Mouse (Mus musculus) small intestine, adult 2 months (tissue): Measurements from ENCODE around the gene Gm20388. TPM values are rescaled to one million over a fixed set of nuclear protein-coding genes. Genes with fewer than 3 reads are reported as not detected.
A peak's percentile ranks its signal among the peaks of the same experiment; 100 is the strongest.
"Not testable (repeated sequence)": the region's sequence is repeated elsewhere in the genome, so short reads cannot be mapped to it uniquely, and the experiment has no call there.

Experiments used
- H3K27ac ChIP-seq: fragments of 200-500 bp; 2 replicates; pipeline ENCODE4 v1.5.1; 2012; ENCODE audit warnings: low read depth, low read length, control low read depth, inconsistent platforms; ENCODE audit not compliant: insufficient read depth
- H3K27me3 ChIP-seq: fragments of 200-500 bp; 2 replicates; pipeline ENCODE4 v1.6.1; 2012; ENCODE audit warnings: mild to moderate bottlenecking, moderate library complexity, low read length, inconsistent platforms; ENCODE audit not compliant: control insufficient read depth, insufficient read depth
- H3K36me3 ChIP-seq: fragments of 200-500 bp; 2 replicates; pipeline ENCODE4 v1.6.1; 2012; ENCODE audit warnings: mild to moderate bottlenecking, low read length, control low read depth, inconsistent platforms; ENCODE audit not compliant: control insufficient read depth, insufficient read depth
- H3K4me1 ChIP-seq: fragments of 200-500 bp; 2 replicates; pipeline ENCODE4 v1.6.1; 2012; ENCODE audit warnings: low read length, inconsistent platforms, mixed read lengths; ENCODE audit not compliant: control insufficient read depth, insufficient read depth, insufficient read length
- H3K4me3 ChIP-seq: fragments of 200-500 bp; 2 replicates; pipeline ENCODE4 v1.5.1; 2012; ENCODE audit warnings: low read depth, mild to moderate bottlenecking, control low read depth, inconsistent platforms, low read length, moderate library complexity
- CTCF ChIP-seq: fragments of 200-500 bp; IDR thresholded peaks from 2 replicates; pipeline ENCODE4 v1.5.1; 2012; ENCODE audit warnings: low read depth, mild to moderate bottlenecking, control low read depth, inconsistent platforms, low read length, moderate library complexity, mixed read lengths; ENCODE audit not compliant: insufficient replicate concordance, insufficient read length; ENCODE audit errors: extremely low read depth
- POLR2A ChIP-seq: fragments of 200-500 bp; IDR thresholded peaks from 2 replicates; pipeline ENCODE4 v1.6.1; 2012; ENCODE audit warnings: low read depth, mild to moderate bottlenecking, control low read depth, inconsistent platforms, low read length, moderate library complexity
- WGBS: fragments of 180-500 bp; shearing (Covaris S2); methylation state at CpG from one replicate; pipeline ENCODE4 v1.1.7; 2018; 5-methylcytosine and 5-hydroxymethylcytosine counted together
- polyA plus RNA-seq: library from polyadenylated mRNA; depleted of rRNA; stranded (reverse); fragments of >200 nt; gene quantifications from 2 replicates; pipeline ENCODE4 v1.2.3, GENCODE M21; 2012

The Gm20388 gene
- polyA plus RNA-seq, 1 experiment = 37.3 TPM

- Histone ChIP-seq H3K4me1 (peaks cover 35% of the 10 kb centered on the region; the same call in 1 of the 2 replicates), H3K27ac (0 out of 2 replicates have a peak overlapping the region, but pooled peaks have one; percentile 5), H3K36me3 (no peaks in the 10 kb centered on the region), H3K27me3 (no peaks in the 10 kb centered on the region), H3K4me3 (no peak overlapping the region)
- 61% methylated on average over 3 of the region's 3 CpGs for WGBS
- TF ChIP-seq POLR2A (no peak), CTCF (no peak)
Observed at GRCm38 (mm10) chr8:123022727-123023126, 3112.1 kb downstream of the Gm20388 start.

DNA sequence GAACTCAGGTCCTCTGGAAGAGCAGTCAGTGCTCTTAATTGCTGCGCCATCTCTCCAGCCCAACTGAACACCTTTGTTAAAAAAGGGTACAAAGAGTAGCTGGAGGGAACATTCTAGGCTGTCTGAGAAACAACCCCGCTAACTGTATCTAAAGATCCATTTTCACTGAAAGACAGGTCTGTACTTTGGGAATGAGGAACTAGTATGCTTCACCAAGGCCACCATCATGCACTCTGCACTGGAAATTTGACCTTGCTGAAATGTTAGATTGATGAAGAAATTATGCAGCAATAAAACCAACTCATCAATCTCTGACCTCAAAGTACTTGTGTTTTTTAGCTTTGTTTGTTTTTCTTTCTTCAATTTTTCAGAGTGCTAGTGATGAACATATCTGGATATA, 3113.6 kb downstream of the Gm20388 start:
- Histone ChIP-seq H3K36me3 (no peaks in the 10 kb centered on the region), H3K27me3 (no peaks in the 10 kb centered on the region), H3K4me3 (no peak overlapping the region), H3K27ac (no peak overlapping the region), H3K4me1 (peaks cover 27% of the 10 kb centered on the region; the same call in 1 of the 2 replicates)
- TF ChIP-seq CTCF (no peak), POLR2A (no peak)
- 95% methylated on average over 2 of the region's 2 CpGs for WGBS

DNA sequence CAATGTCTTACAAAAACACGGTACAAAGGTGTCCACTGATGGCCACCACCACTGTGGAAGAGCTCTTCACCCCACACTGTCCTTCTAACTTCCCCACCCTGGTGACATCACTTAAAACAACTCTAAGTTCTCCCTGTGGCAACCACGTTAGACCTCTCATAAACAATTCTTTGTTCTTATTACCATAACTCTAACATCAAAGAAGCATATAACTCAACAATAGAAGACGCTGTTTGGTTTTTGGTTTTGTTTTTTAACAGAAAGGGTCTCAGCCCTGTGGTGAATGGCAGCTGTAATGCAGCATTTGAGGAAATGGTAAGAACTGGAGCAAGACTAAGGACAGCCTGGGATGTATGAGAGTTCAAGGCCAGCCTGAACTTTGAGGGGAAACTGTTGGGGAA, 3115.3 kb downstream of the Gm20388 start:
- no peaks in the 10 kb centered on the region for H3K36me3 ChIP-seq
- no peak overlapping the region for H3K27ac ChIP-seq
- H3K4me1 ChIP-seq = peaks cover 23% of the 10 kb centered on the region
- TF ChIP-seq POLR2A (no peak), CTCF (no peak)
- H3K27me3 ChIP-seq = no peaks in the 10 kb centered on the region
- WGBS = 66% methylated on average over 3 of the region's 3 CpGs
- H3K4me3 ChIP-seq = no peak overlapping the region

DNA sequence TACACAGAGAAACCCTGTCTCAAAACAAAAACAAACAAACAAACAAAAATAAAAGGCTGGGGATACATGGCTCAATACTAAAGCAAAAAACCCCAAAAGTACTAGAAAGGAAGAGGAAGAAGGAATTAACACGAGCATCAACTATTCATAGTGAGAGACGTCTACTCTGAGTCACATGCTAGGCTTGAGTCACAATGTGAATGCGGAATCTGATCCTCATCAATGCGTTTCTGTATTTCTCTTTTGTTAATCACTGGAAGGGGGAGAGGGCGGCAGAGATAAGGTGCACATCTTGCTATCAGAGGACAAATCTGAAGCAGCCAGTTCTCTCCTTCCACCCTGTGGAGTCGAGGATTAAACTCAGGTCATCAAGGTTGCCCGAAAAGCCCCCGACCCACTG, 3117.1 kb downstream of the Gm20388 start:
- Histone ChIP-seq H3K4me3 (no peak overlapping the region), H3K36me3 (no peaks in the 10 kb centered on the region), H3K4me1 (peaks cover 21% of the 10 kb centered on the region), H3K27me3 (no peaks in the 10 kb centered on the region), H3K27ac (peak overlapping the region; percentile 44; the same call in 1 of the 2 replicates)
- TF ChIP-seq CTCF = no peak
- TF ChIP-seq POLR2A = no peak
- WGBS = 80% methylated on average over 8 of the region's 8 CpGs

DNA sequence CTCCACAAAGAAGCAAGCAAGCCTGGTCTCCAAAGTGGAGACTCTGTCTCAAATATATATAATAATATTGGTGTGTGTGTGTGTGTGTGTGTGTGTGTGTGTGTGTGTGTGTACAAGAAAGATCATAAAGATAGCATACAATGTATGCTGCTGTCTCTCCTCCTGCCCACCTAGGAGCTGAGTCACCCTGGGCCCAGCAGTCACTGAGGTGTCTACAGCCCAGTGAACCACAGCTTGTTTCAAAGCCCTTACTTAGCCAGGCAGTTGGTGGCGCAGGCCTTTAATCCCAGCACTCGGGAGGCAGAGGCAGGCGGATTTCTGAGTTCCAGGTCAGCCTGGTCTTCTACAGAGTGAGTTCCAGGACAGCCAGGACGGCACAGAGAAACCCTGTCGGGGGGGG, 3119.4 kb downstream of the Gm20388 start:
- peaks cover 22% of the 10 kb centered on the region for H3K4me1 ChIP-seq
- H3K27ac ChIP-seq, H3K27me3 ChIP-seq, H3K4me3 ChIP-seq, H3K36me3 ChIP-seq: not testable (repeated sequence)
- WGBS = 70% methylated on average over 5 of the region's 5 CpGs

GRCm38 (mm10) chr8:123031321-123031978, 3120.8 kb downstream of the Gm20388 start:
- Histone ChIP-seq H3K36me3 (no peaks in the 10 kb centered on the region), H3K27me3 (no peaks in the 10 kb centered on the region), H3K4me1 (peaks cover 21% of the 10 kb centered on the region), H3K27ac (no peak overlapping the region), H3K4me3 (no peak overlapping the region)
- TF ChIP-seq CTCF (no peak), POLR2A (no peak)
- WGBS = 44% methylated on average over 7 of the region's 7 CpGs

DNA sequence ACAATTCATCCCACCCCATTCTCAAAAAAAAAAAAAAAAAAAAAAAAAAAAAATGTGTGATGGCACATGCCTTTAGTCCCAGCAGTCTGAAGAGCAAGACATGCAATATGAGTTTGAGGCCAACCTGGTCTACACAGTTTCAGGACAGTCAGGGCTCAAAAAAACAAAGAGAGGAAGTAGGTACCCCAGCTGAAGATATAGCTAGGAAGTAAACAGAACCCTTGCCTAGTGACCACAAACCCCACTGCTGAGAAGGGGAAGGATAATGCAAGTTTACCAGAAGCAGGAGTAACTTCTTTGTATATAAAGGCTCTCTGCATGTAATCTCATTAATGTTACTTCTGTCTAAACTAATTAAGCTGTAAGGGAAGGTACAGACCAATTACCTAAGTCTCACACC, 3122.1 kb downstream of the Gm20388 start:
- no peaks in the 10 kb centered on the region for H3K36me3 ChIP-seq
- H3K27me3 ChIP-seq = no peaks in the 10 kb centered on the region
- TF ChIP-seq CTCF (no peak), POLR2A (no peak)
- peaks cover 29% of the 10 kb centered on the region for H3K4me1 ChIP-seq
- no peak overlapping the region for H3K27ac ChIP-seq
- H3K4me3 ChIP-seq = no peak overlapping the region
